Mouse (Mus musculus): ENCODE data around the gene Macrod2.

The Macrod2 gene

GRCm38 (mm10) chr2:141301030-141301429 lies 905.9 kb downstream of the Macrod2 start:
- no peak for DNase-seq (ENCODE audit: low spot score in 2 of 2)

- no peak for DNase-seq (ENCODE audit: low spot score in 2 of 2)
These were observed 913.3 kb downstream of the Macrod2 start for GRCm38 (mm10) chr2:141308406-141308805.

- DNase-seq (ENCODE audit: low spot score in 2 of 2): no peak
These were observed 917.2 kb downstream of the Macrod2 start for GRCm38 (mm10) chr2:141312136-141312948.

GRCm38 (mm10) chr2:141315349-141315748 lies 920.2 kb downstream of the Macrod2 start:
- no peak for DNase-seq (ENCODE audit: low spot score in 2 of 2)

- no peak for DNase-seq (ENCODE audit: low spot score in 2 of 2)
These were observed 928.9 kb downstream of the Macrod2 start for GRCm38 (mm10) chr2:141323956-141324460.

- peak in 1 of 2 experiments; percentile 22 for DNase-seq (ENCODE audit: low spot score in 2 of 2)
These were observed 932.2 kb downstream of the Macrod2 start for GRCm38 (mm10) chr2:141327296-141327695.

GRCm38 (mm10) chr2:141337708-141338107 lies 942.6 kb downstream of the Macrod2 start:
- peak; percentile 10 to 18 for DNase-seq (ENCODE audit: low spot score in 2 of 2)

- DNase-seq (ENCODE audit: low spot score in 2 of 2): no peak
These were observed 949.0 kb downstream of the Macrod2 start for GRCm38 (mm10) chr2:141343988-141344535.

GRCm38 (mm10) chr2:141352623-141353022 lies 957.5 kb downstream of the Macrod2 start:
- no peak for DNase-seq (ENCODE audit: low spot score in 2 of 2)

GRCm38 (mm10) chr2:141388632-141389031 lies 993.5 kb downstream of the Macrod2 start:
- no peak for DNase-seq (ENCODE audit: low spot score in 2 of 2)

GRCm38 (mm10) chr2:141391229-141391628 lies 996.1 kb downstream of the Macrod2 start:
- no peak for DNase-seq (ENCODE audit: low spot score in 2 of 2)

- DNase-seq (ENCODE audit: low spot score in 2 of 2): no peak
These were observed 999.7 kb downstream of the Macrod2 start for GRCm38 (mm10) chr2:141394806-141395205.

- DNase-seq (ENCODE audit: low spot score in 2 of 2): no peak
These were observed 1013.7 kb downstream of the Macrod2 start for GRCm38 (mm10) chr2:141408766-141409165.

- DNase-seq (ENCODE audit: low spot score in 2 of 2): no peak
These were observed 1021.3 kb downstream of the Macrod2 start for GRCm38 (mm10) chr2:141416436-141416835.

- DNase-seq (ENCODE audit: low spot score in 2 of 2): no peak
These were observed 1021.9 kb downstream of the Macrod2 start for GRCm38 (mm10) chr2:141416855-141417544.

- no peak for DNase-seq (ENCODE audit: low spot score in 2 of 2)
These were observed 1024.7 kb downstream of the Macrod2 start for GRCm38 (mm10) chr2:141419806-141420205.

GRCm38 (mm10) chr2:141434084-141434483 lies 1039.0 kb downstream of the Macrod2 start:
- no peak for DNase-seq (ENCODE audit: low spot score in 2 of 2)

GRCm38 (mm10) chr2:141434731-141435570 lies 1039.8 kb downstream of the Macrod2 start:
- DNase-seq (ENCODE audit: low spot score in 2 of 2): peak; percentile 50 to 53

GRCm38 (mm10) chr2:141441896-141442295 lies 1046.8 kb downstream of the Macrod2 start:
- no peak for DNase-seq (ENCODE audit: low spot score in 2 of 2)

- DNase-seq (ENCODE audit: low spot score in 2 of 2): no peak
These were observed 1054.1 kb downstream of the Macrod2 start for GRCm38 (mm10) chr2:141449078-141449680.

GRCm38 (mm10) chr2:141463946-141464345 lies 1068.8 kb downstream of the Macrod2 start:
- DNase-seq (ENCODE audit: low spot score in 2 of 2): no peak

Measured in right cerebral cortex, adult 2 months (tissue).